Mouse (Mus musculus) right cerebral cortex, adult 18-20 months (tissue): Measurements from ENCODE around the gene Zswim1.
"Not testable (repeated sequence)": the region's sequence is repeated elsewhere in the genome, so short reads cannot be mapped to it uniquely, and the experiment has no call there.

Experiments
- DNase-seq: peaks from one replicate; pipeline ENCODE4 v3.0.0; 2022; ENCODE audit warnings: mixed read lengths

Gene Zswim1

DNA sequence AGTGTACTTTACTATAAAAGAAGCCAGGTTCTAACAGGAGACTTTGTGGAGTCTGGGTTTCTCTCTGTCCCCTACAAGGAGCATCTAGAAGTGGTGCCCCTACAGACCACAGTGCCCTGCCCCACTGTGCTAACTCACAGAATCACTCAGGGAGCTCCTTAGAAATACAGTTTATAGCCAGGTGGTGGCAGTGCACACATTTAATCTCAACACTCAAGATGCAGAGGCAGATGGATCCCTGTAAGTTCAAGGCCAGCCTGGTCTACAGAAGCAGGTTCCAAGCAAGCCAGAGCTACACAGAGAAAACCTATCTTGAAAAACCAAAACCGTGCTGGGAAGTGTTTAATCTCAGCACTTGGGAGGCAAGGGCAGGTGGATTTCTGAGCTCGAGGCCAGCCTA is 28.7 kb upstream of the Zswim1 start:
- no peak for DNase-seq

DNA sequence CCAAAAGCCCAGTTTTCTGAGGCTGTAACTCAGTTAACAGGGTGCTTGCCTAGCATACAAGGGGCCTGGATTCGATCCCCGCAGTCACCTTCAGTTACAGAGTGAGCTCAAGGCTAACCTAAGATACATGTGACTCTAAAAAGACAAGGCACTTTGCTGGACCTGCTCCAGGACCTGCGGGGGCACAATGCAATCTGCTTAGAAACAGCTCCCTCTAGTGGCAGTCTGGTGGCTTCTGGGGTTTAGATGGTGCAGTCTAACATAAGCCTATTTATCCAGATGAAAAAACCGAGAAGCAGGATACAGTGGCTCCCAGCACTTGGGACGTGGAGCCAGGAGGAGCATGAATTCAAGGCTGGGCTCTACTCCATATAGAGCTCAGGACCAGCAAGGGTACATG is 28.2 kb upstream of the Zswim1 start:
- peak; percentile 85 for DNase-seq

- no peak for DNase-seq
Measured at GRCm38 (mm10) chr2:164795868-164796267, 26.6 kb upstream of the Zswim1 start.

DNA sequence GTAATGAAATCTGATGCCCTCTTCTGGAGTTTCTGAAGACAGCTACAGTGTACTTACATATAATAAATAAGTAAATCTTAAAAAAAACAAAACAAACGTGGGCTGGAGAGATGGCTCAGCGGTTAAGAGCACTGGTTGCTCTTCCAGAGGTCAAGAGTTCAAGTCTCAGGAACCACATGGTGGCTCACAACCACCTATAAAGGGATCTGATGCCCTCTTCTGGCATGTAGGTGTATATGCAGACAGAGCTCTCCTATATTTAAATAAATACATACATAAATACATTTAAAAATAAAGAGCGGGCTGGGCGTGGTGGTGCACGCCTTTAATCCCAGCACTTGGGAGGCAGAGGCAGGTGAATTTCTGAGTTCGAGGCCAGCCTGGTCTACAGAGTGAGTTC is 23.9 kb upstream of the Zswim1 start:
- not testable (repeated sequence) for DNase-seq

GRCm38 (mm10) chr2:164800252-164801004 is 22.1 kb upstream of the Zswim1 start:
- no peak for DNase-seq

DNA sequence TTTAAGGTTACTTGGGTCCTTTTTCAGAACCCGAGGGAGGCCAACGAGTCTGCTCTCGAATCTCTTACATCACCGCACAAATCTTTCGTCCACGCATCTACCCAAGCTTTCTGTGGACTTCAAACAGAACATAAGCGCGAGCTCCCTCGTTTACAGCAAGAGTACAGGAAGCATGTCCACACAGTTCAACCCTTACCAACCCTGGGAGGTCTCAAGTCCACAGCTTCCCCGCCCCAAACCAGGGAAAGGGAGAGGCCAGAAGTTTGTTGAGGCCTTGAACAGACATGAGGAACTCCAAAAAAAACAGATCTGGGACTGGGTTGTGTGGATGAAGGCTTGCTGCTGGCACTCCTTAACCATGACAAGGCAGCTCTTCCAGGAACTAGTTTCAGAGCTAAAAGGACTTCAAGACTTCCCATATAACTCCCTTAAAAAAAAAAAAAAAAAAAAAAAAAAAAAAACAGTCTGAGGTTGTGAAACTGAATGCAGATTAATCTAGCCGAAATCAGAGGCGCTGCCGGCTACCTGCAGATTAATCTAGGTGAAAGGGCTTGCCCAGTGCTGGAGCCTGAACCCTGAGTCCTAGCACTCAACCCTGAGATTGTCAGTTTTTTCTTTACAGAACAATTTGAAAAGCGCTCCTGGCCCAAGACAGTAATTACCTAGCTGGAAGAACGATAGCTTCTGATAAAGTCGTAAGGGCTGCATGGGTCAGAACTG is 19.1 kb upstream of the Zswim1 start:
- no peak for DNase-seq

DNA sequence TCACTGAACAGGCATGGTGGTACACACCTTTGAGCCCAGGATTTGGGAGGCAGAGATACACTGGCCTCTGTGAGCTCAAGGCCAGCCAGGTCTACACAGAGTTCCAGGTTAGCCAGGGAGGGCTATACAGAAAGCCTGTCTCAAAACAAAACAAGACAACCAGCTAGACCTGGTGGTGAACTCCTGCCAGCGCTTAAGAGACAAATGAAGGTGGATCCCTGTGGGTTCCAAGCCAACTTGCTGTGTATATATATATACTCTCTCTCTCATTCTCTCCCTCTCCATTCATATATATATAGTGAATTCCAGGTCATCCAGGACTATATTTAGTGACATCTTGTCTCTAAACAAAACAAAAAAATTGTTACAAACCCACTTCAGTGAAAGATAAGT is 18.6 kb upstream of the Zswim1 start:
- no peak for DNase-seq

GRCm38 (mm10) chr2:164804533-164805331 is 17.8 kb upstream of the Zswim1 start, which contains the start of the genes Acot8 and Zswim3:
TSS of gene Acot8 (minus strand) at chr2:164804882.
TSS of gene Zswim3 (plus strand) at chr2:164805098.
- DNase-seq, result peak; percentile 98

DNA sequence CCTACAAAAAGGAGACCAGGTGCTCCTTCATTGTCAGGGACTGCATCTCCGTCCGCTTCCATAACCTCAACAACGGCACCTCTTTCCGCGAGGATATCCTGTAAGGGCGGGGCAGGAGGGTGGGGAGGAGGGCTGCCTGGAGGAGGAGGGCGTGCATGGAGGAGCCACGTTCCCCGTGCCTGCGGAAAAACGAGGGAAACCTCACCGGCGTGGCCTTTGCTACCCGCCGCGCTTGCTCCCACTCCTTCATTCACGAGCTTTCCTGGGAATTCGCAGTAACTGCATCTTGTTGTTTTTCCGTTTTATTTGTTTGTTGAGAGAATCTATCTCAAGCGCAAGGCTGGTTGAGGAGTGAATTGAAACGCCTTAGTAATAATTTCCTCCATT is 17.2 kb upstream of the Zswim1 start:
- no peak for DNase-seq

- no peak for DNase-seq
Measured at GRCm38 (mm10) chr2:164806614-164807013, 15.9 kb upstream of the Zswim1 start.

DNA sequence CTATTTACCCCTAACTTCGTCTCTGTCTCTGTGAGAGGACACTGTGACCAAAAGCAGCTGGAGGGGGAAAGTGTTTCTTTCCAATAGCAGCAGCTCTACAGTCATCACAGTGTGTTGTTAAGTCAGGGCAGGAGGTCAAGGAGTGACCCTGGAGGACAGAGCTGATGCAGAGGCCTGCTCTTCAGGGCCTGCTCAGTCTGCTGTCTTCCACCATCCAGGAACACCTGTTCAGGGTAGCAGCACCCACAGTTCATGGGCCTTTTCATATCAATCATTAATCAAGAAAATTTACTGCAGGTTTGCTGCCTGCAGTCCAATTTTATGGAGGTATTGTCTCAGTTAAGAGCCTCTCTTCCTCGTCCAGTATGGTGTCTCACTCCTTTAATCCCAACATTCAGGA is 8.9 kb upstream of the Zswim1 start:
- no peak for DNase-seq

DNA sequence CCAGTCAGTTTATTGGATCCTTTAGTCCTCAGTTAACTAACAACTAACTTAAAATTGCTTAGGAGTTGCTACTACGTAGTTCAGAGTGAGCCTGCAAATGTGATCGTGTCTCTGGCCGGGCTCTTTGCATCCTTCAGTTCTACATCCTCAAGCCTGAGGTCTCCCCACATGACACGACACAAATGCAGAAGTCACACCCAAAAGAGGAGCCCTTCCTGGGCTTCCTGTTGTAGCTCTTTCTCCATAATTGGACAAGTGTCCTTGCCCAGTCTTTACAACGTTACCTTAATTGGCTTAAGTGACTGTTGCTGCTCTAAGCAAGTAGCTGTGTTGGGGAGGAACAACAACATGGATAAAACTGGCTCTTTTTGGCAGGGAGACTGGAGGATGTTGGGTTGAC is 7.1 kb upstream of the Zswim1 start:
- DNase-seq, result no peak

- DNase-seq, result no peak
Measured at GRCm38 (mm10) chr2:164815821-164816220, 6.7 kb upstream of the Zswim1 start.

- DNase-seq, result no peak
Measured at GRCm38 (mm10) chr2:164817206-164817605, 5.3 kb upstream of the Zswim1 start.

GRCm38 (mm10) chr2:164817703-164818102 is 4.8 kb upstream of the Zswim1 start:
- DNase-seq, result no peak

- no peak for DNase-seq
Measured at GRCm38 (mm10) chr2:164821060-164821459, 1.4 kb upstream of the Zswim1 start.

DNA sequence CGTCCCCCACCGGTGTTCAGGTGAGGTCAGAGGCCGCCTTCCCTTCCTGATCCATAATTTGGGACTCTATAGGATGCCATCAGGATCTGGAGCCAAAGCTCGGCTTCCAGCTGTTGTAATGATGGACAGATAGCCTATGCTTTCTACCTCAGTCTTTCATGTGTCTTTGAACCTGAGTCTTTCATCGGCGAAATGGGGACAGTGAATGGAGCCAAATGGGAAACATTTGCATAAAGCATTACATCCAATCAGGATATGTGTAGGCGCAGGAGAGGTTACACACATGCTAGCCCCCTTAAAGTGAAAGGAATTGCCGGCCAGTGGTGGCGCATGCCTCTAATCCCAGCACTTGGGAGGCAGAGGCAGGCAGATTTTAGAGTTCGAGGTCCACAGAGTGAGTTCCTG is 697 bp downstream of the Zswim1 start:
- DNase-seq, result peak; percentile 48

DNA sequence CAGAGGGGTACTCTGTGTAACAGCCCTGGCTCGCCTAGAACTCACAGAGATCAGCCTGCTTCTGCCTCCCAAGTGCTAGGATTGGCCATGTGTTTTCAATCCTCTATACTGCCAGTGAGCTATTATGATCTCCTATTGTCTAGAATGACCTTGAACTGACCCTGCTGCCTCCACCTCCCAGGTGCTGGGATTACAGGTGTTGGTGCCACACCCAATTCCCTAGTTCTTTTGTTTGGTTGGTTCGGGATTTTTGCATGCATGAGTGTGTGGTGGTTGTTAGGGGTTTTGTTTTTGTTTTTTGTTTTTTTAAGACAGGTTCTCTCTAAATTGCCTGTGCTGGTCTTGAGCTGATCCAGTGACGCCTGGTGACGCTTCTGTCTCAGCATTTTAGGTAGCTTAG is 1.5 kb downstream of the Zswim1 start:
- no peak for DNase-seq

- DNase-seq, result no peak
Measured at GRCm38 (mm10) chr2:164825521-164825920, 3.0 kb downstream of the Zswim1 start.

DNA sequence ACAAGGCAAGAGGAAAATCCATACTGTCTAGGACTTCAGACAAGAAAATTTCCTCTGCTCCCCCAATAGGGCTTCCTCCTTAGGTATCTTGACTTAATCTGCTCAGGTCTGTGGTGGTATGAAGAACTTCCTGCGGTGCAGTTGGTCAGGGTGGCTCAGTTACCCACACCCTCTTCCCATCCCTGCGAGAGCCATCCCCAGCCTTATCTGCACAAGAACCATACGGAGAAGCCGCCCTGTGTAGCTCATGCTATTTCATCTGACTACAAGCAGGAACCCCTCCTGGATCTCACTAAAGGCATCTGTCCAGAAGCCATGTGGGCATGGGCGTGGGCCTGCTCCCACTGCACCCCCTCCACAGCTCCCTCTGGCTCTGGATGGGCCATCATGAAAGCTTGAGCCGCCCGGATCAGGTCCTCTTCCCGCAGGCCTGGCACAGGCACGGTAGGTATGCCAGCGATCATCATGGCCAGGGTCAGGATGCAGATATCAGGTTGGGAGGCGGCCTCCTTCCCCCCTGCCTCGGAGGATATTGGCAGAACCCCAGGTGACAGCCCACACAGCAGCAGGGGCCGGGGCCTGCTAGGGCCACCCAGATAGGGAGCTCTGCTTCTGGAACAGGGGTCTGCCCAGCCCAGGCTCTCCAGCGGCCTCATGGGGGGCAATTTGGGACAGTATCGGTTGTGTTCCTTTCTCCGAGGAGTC is 4.8 kb downstream of the Zswim1 start:
- DNase-seq, result no peak

- no peak for DNase-seq
Measured at GRCm38 (mm10) chr2:164828437-164828836, 6.0 kb downstream of the Zswim1 start, which contains the start of gene Spata25. TSS of gene Spata25 (minus strand) at chr2:164828537.

GRCm38 (mm10) chr2:164829090-164829489 is 6.6 kb downstream of the Zswim1 start:
- DNase-seq, result no peak

DNA sequence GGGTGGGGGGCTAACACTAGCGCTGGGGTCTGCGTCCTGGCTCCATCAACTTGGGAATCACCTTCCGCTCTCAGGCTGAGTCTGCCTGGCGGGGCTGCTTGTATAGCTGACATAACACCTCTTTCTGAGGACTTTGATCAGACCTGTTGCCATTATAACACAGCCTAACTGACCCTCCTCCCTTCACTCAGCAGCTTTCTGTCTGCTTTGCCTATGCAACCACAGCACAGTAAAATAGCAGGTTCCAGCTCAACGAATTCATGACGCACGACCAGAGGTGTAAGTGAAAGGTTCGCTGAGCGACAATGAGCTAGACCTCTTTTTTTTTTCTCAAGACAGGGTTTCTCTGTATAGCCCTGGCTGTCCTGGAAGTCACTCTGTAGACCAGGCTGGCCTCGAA is 8.5 kb downstream of the Zswim1 start:
- no peak for DNase-seq
